Mouse (Mus musculus) testis, adult 2 months (tissue): ENCODE measurements around the gene Zfp414. TPM values are rescaled to one million over a fixed set of nuclear protein-coding genes. Genes with fewer than 3 reads are reported as not detected.
"Not testable (repeated sequence)": the region's sequence is repeated elsewhere in the genome, so short reads cannot be mapped to it uniquely, and the experiment has no call there.

Experiments
- H3K27ac ChIP-seq: fragments of 200-500 bp; 2 replicates; pipeline ENCODE4 v1.5.1; 2012; ENCODE audit warnings: low read depth, low read length; ENCODE audit not compliant: control insufficient read depth, insufficient read depth
- H3K27me3 ChIP-seq: fragments of 200-500 bp; 2 replicates; pipeline ENCODE4 v1.6.1; 2012; ENCODE audit warnings: mild to moderate bottlenecking, low read length, moderate library complexity; ENCODE audit not compliant: control insufficient read depth, insufficient read depth
- H3K36me3 ChIP-seq: fragments of 200-500 bp; 2 replicates; pipeline ENCODE4 v1.6.1; 2012; ENCODE audit warnings: mild to moderate bottlenecking, low read length; ENCODE audit not compliant: control insufficient read depth, insufficient read depth
- H3K4me1 ChIP-seq: fragments of 200-500 bp; 2 replicates; pipeline ENCODE4 v1.6.1; 2012; ENCODE audit warnings: low read length; ENCODE audit not compliant: control insufficient read depth, insufficient read depth
- H3K4me3 ChIP-seq: fragments of 200-500 bp; 2 replicates; pipeline ENCODE4 v1.5.1; 2012; ENCODE audit warnings: low read depth, mild to moderate bottlenecking, low read length, moderate library complexity, mixed read lengths; ENCODE audit not compliant: control insufficient read depth
- CTCF ChIP-seq: fragments of 200-500 bp; IDR thresholded peaks from 2 replicates; pipeline ENCODE4 v1.5.1; 2012; ENCODE audit warnings: low read depth, mild to moderate bottlenecking, inconsistent platforms, low read length, moderate library complexity; ENCODE audit not compliant: control insufficient read depth, insufficient read depth, insufficient replicate concordance
- POLR2A ChIP-seq: fragments of 200-500 bp; IDR thresholded peaks from 2 replicates; pipeline ENCODE4 v1.6.1; 2012; ENCODE audit warnings: low read depth, mild to moderate bottlenecking, inconsistent platforms, low read length, moderate library complexity; ENCODE audit not compliant: control insufficient read depth
- polyA plus RNA-seq: library from polyadenylated mRNA; depleted of rRNA; stranded (reverse); fragments of >200 nt; gene quantifications from 2 replicates; pipeline ENCODE4 v1.2.3, GENCODE M21; 2012

Zfp414 gene
- polyA plus RNA-seq, 1 experiment, result 33.9 TPM

DNA sequence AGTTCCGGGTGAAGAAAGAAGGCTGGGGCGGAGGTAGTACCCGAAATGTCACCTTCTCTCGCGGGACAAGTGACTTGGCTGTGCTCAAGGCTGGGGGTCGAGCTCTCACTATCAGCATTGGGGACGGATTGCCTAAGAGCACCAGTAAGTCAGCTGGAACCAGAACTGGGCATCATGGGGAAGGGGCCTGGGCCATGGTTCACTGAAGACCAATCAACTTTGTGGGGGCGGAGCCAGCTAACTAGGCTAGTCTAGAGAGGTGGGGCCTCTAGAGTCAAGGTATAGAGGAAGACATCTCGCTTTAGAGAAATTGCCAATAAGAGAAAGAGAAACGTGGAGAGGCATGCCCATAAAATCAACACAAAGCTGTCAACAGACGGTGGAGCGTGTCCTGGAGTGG, 26.9 kb upstream of the Zfp414 start:
- Histone ChIP-seq H3K4me1 (peaks cover 2% of the 10 kb centered on the region; the same call in 1 of the 2 replicates), H3K27ac (no peak overlapping the region), H3K36me3 (no peaks in the 10 kb centered on the region), H3K4me3 (no peak overlapping the region), H3K27me3 (no peaks in the 10 kb centered on the region)
- TF ChIP-seq POLR2A, result no peak
- TF ChIP-seq CTCF, result no peak

- no peaks in the 10 kb centered on the region for H3K4me1 ChIP-seq
- no peak overlapping the region for H3K4me3 ChIP-seq
- no peak for TF ChIP-seq CTCF
- no peak for TF ChIP-seq POLR2A
- no peaks in the 10 kb centered on the region for H3K36me3 ChIP-seq
- no peaks in the 10 kb centered on the region for H3K27me3 ChIP-seq
- no peak overlapping the region for H3K27ac ChIP-seq
These were observed 21.6 kb upstream of the Zfp414 start for GRCm38 (mm10) chr17:33607273-33607672.

DNA sequence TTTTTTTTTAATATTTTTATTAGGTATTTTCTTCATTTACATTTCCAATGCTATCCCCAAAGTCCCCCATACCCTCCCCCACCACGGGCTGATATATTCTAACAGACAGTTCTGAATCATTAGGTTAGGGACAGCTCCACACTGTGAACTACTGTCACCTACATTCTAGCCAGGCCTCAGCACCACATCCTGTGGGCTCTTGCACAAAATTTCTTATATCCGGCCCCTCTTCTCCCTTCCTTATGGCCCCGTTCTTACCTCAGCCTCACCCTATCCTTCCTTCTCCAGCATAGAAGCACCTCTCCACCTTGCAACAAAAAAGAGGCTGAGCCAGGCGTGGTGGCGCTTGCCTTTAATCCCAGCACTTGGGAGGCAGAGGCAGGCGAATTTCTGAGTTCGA, 18.3 kb upstream of the Zfp414 start:
- no peaks in the 10 kb centered on the region for H3K27me3 ChIP-seq

DNA sequence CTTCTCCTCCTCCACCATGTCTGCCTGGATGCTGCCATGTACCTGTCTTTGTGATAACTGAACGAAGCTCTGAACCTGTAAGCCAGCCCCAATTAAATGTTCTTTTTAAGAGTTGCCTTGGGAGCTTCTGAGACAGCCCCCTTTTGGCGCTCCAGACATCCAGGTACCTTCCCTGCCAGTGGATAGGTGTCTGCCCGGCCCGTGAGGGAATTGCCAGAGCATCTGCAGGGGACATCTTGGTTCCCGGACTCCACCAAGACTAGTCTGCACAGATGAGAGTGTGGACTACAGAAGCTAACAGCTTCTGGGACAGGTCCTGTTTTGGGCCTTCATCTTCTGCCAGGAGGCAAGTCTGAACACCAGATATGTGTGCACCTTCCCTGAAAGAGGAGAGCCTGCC, 15.2 kb upstream of the Zfp414 start:
- not testable (repeated sequence) for H3K27me3 ChIP-seq, H3K4me1 ChIP-seq, H3K36me3 ChIP-seq, H3K4me3 ChIP-seq, H3K27ac ChIP-seq

More for the DNA sequence above, 18.3 kb upstream of the Zfp414 start:
- H3K27ac ChIP-seq, result no peak overlapping the region
- H3K4me3 ChIP-seq, result no peak overlapping the region
- H3K36me3 ChIP-seq, result no peaks in the 10 kb centered on the region
- H3K4me1 ChIP-seq, result no peaks in the 10 kb centered on the region
- no peak for TF ChIP-seq CTCF
- no peak for TF ChIP-seq POLR2A

DNA sequence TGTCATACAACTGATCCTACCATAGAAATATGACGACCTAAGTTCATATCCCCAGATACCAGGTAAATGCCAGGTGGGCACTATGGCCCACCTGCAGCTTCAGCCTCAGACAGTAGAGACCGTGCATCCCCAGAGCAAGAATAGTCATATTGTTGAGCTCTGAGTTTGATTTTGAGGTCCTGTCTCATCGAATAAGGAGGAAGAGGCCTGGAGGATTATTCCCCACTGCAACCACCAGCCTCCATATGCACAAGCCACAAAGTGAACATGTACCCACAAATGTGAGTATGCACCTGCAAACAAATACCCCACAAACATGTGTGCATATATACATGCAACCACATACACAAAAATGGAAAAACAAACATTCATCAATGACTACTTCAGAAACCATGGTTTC, 1.6 kb upstream of the Zfp414 start:
- Histone ChIP-seq H3K36me3 (no peaks in the 10 kb centered on the region), H3K4me1 (peaks cover 14% of the 10 kb centered on the region), H3K27ac (no peak overlapping the region), H3K4me3 (no peak overlapping the region), H3K27me3 (no peaks in the 10 kb centered on the region)
- no peak for TF ChIP-seq CTCF
- no peak for TF ChIP-seq POLR2A

- Histone ChIP-seq H3K36me3 (no peaks in the 10 kb centered on the region), H3K27ac (no peak overlapping the region; the same call in 1 of the 2 replicates), H3K27me3 (no peaks in the 10 kb centered on the region), H3K4me1 (peaks cover 14% of the 10 kb centered on the region), H3K4me3 (peak overlapping the region; percentile 99)
- TF ChIP-seq POLR2A (no peak), CTCF (no peak)
These were observed 716 bp downstream of the Zfp414 start for GRCm38 (mm10) chr17:33629487-33630125.

- Histone ChIP-seq H3K27me3 (no peaks in the 10 kb centered on the region), H3K36me3 (no peaks in the 10 kb centered on the region), H3K4me3 (no peak overlapping the region), H3K4me1 (peaks cover 14% of the 10 kb centered on the region), H3K27ac (no peak overlapping the region)
- TF ChIP-seq POLR2A (no peak), CTCF (no peak)
These were observed 1.4 kb downstream of the Zfp414 start for GRCm38 (mm10) chr17:33630171-33630895.

- TF ChIP-seq POLR2A (no peak), CTCF (no peak)
- no peak overlapping the region for H3K4me3 ChIP-seq
- H3K4me1 ChIP-seq, result peaks cover 14% of the 10 kb centered on the region
- no peak overlapping the region for H3K27ac ChIP-seq
- H3K36me3 ChIP-seq, result no peaks in the 10 kb centered on the region
- H3K27me3 ChIP-seq, result no peaks in the 10 kb centered on the region
These were observed 2.3 kb downstream of the Zfp414 start for GRCm38 (mm10) chr17:33631236-33631635.
